Mouse (Mus musculus): ENCODE measurements at regions not wholly inside any gene's neighbourhood (a gene's known extent, or its start where the extent isn't known, plus 50 kb on each side); places are given as distances from the start of the nearest gene placed in this dataset.

DNA sequence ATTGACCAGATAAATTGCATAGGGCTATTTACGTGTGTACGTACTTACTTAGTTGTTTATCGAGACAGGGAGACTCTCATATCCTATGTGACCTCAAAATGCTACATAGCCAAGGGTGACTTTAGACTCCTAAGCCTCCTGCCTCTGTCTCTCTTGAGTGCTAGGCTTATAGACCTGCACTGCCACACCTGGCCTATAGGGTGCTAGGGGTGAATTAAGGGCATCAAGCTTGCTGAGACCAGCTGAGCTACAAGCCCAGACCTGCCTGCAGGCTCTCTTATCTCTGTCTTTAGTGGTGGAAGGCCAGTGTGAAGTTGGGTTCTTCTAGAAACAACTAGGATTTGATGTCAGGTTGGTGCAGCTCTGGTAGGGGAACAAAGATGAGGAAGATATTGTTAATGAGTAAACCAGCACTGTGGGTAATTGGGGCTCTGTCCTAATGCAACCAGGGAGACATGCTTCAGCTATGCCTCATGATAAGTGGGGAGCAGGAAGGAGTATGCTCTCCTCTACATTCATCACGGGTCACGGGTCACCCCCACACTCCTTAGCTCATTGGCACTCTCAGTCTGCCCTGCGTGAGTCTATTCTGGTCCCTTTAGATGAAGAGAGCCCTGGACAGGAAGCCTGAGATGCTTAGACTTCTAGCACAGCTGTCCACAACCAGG lies 387.8 kb downstream of the Med13l start:
- WGBS: 91% methylated on average over 6 of the region's 6 CpGs
- Histone ChIP-seq H3K27me3 (0 out of 2 replicates have a peak, but pooled peaks cover 7% of the 10 kb centered on the region), H3K9me3 (no peaks in the 10 kb centered on the region)

DNA sequence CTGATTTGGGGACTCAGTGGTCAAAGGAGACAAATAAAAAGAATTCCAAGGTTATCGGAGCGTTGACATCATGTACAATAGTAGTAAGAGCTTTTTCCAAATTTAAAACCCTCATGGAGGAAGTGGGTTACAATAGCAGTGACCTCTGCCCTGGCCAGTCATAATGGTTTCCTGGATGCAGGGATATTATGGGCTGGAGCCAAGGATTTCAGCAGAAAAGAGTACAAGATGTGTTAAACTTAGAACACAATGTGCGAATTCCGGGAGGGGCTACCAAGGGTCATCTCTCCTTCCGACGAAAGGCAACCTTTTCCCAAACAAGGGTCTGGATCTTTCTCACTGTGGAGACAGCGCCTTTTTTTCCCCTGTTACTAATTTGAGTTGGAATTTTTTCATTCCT lies 390.6 kb downstream of the Med13l start:
- no peak overlapping the region for H3K27ac ChIP-seq (replicated peaks)
- 53% methylated on average over 7 of the region's 7 CpGs for WGBS
- ATAC-seq (ENCODE audit: low FRiP score, low read depth): no peak
- no peak overlapping the region for H3K4me2 ChIP-seq
- H3K4me1 ChIP-seq (replicated peaks): peaks cover 9% of the 10 kb centered on the region
- no peaks in the 10 kb centered on the region for H3K36me3 ChIP-seq
- no peak overlapping the region for H3K9ac ChIP-seq
- no peaks in the 10 kb centered on the region for H3K9me3 ChIP-seq
- no peak overlapping the region for H3K4me3 ChIP-seq
- H3K27me3 ChIP-seq: 0 out of 2 replicates have a peak, but pooled peaks cover 7% of the 10 kb centered on the region

More for the DNA sequence above, 387.8 kb downstream of the Med13l start:
- Histone ChIP-seq H3K27ac (replicated peaks) (no peak overlapping the region), H3K9ac (no peak overlapping the region), H3K4me2 (no peak overlapping the region), H3K4me3 (no peak overlapping the region), H3K36me3 (no peaks in the 10 kb centered on the region), H3K4me1 (replicated peaks) (peaks cover 20% of the 10 kb centered on the region)
- ATAC-seq (ENCODE audit: low FRiP score, low read depth): no peak

DNA sequence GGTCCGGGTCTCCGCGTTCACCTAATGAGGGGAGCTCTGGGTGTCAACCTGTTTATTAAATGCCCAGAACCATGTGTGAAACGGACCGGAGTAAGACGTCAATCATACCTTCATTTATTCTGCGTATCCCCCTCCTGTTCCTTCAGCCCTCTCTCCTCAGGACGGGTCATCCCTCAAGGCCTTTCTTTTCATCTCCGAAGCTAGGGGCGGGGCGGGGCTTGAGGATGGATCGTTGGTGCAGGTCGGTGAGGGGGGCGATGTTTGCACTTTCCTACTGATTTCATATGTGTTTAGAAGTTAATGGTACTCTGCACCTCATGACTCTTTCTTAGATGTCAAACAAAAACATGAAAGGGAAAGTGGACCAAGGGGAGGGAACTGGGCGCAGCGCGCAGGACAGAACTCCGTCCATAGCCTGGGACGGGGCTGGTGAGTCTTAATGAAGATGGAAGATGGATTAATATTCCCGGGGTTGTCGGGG lies 400.1 kb downstream of the Med13l start:
- no peaks in the 10 kb centered on the region for H3K9me3 ChIP-seq
- H3K9ac ChIP-seq: no peak overlapping the region
- WGBS: 73% methylated on average over 21 of the region's 21 CpGs
- no peak overlapping the region for H3K4me3 ChIP-seq
- no peaks in the 10 kb centered on the region for H3K27me3 ChIP-seq
- no peak overlapping the region for H3K27ac ChIP-seq (replicated peaks)
- H3K4me2 ChIP-seq: no peak overlapping the region
- no peak for ATAC-seq (ENCODE audit: low FRiP score, low read depth)
- peaks cover 7% of the 10 kb centered on the region; the same call in 1 of the 2 replicates for H3K4me1 ChIP-seq (replicated peaks)
- no peaks in the 10 kb centered on the region for H3K36me3 ChIP-seq

DNA sequence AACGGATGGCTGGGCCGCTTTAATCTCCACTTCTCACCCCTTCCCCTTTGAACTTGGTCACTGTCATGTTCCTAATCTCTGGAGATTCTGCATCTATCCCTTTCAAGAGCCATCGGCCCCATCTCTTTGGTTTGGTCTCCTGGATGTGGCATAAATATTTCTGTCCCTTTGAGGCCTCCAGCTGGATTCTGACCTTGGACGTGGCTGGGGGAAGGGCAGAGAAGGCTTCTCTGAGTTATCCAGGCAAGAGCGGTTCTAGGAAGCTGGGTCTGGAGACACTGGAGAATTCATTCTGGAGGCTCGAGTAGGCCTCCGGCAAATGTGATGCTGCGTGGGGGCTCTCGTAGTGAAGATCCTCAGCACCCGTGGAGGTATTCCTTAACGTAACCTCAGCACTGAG lies 400.6 kb downstream of the Med13l start:
- Histone ChIP-seq H3K4me1 (replicated peaks) (peaks cover 7% of the 10 kb centered on the region; the same call in 1 of the 2 replicates), H3K4me3 (no peak overlapping the region), H3K27me3 (no peaks in the 10 kb centered on the region), H3K9ac (no peak overlapping the region), H3K36me3 (no peaks in the 10 kb centered on the region), H3K4me2 (no peak overlapping the region), H3K27ac (replicated peaks) (no peak overlapping the region), H3K9me3 (no peaks in the 10 kb centered on the region)
- WGBS: 83% methylated on average over 11 of the region's 11 CpGs
- no peak for ATAC-seq (ENCODE audit: low FRiP score, low read depth)

DNA sequence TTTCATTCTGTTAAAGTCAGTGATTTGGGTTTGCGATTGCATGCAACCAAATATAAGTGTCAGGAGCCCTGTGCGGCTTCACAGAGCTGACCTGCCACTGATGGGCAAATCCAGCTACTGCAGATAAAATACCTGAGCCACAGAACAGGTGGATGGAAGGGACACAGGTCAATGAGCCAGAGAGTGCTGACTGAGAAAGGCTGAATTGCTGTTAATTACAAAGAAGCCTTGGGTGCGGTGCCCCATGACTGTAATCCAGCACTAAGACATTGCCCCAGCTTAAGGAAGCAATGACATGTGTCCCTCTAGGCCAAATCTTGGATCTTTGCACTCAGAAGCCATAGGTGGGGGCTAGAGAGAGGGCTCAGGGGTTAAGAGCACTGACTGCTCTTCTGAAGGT lies 401.7 kb downstream of the Med13l start:
- no peak for ATAC-seq (ENCODE audit: low FRiP score, low read depth)
- Histone ChIP-seq H3K27ac (replicated peaks) (no peak overlapping the region), H3K9ac (no peak overlapping the region), H3K4me2 (no peak overlapping the region), H3K36me3 (no peaks in the 10 kb centered on the region), H3K4me1 (replicated peaks) (peaks cover 2% of the 10 kb centered on the region; the same call in 1 of the 2 replicates), H3K27me3 (no peaks in the 10 kb centered on the region), H3K4me3 (no peak overlapping the region), H3K9me3 (no peaks in the 10 kb centered on the region)
- WGBS: 92% methylated on average over 3 of the region's 3 CpGs

DNA sequence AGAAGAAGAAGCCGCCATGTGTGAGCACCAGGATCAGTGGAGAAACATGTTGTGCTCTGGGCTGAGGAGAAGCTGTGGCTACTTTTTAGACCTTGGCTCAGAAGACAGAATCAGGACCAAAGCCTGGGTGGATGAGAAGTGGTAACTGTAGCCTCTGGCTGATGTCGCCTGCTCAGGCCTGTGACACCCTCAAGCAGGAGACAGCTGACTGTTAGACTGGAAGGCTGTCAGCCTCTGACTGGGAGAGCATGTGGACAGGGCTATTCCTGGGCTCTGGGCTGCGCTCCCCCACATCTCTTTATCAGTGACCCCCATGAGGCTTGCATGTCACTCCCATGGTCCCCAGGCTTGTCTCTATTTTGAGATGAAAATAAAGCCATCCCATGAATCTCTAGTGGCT lies 402.5 kb downstream of the Med13l start:
- Histone ChIP-seq H3K4me1 (replicated peaks) (no peaks in the 10 kb centered on the region), H3K4me2 (no peak overlapping the region), H3K9ac (no peak overlapping the region), H3K4me3 (no peak overlapping the region), H3K36me3 (no peaks in the 10 kb centered on the region), H3K27me3 (no peaks in the 10 kb centered on the region), H3K27ac (replicated peaks) (no peak overlapping the region), H3K9me3 (no peaks in the 10 kb centered on the region)
- ATAC-seq (ENCODE audit: low FRiP score, low read depth): no peak
- 90% methylated on average over 3 of the region's 3 CpGs for WGBS

DNA sequence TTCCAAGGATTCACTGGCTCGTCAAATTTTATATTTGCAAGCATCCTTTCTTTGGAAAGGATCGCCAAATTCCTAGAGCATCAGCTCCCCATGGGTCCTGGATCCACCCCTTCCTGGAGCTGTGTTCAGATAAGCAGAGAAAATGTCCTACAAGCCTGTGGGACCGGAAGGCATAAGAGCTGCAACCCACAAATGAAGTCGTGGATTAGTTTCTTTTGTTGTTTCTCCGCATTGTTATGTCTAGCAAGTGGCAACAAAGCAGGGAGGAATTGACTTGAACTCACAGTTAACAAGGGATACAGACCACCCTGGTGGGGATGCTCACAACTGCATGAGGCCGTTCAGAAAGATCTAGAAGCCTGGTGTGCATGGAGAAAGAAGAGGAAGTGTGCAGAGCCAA lies 406.4 kb downstream of the Med13l start:
- no peaks in the 10 kb centered on the region for H3K36me3 ChIP-seq
- H3K4me1 ChIP-seq (replicated peaks): no peaks in the 10 kb centered on the region
- H3K4me3 ChIP-seq: no peak overlapping the region
- H3K27ac ChIP-seq (replicated peaks): no peak overlapping the region
- no peak overlapping the region for H3K4me2 ChIP-seq
- no peaks in the 10 kb centered on the region for H3K9me3 ChIP-seq
- 61% methylated on average over 6 of the region's 6 CpGs for WGBS
- no peak overlapping the region for H3K9ac ChIP-seq
- no peak for ATAC-seq (ENCODE audit: low FRiP score, low read depth)
- H3K27me3 ChIP-seq: no peaks in the 10 kb centered on the region

DNA sequence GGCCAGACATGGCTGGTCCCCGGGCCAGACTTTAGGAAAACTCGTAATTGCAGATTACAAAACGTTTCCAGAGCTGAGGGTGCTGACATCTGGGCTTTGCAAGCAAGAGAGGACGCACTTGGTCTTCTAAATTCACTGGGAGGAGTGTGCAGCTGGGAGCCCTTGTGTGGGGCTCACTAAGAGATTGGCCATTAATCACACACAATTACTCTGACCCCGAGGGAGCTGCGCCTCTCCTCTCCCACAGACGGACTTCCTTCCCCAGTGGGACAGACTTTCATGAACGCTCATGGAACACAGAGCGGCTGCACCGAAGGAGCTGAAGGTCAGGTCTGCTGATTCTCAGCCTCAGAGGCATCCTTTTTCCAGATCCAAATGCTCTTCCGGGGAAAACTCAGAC lies 407.2 kb downstream of the Med13l start:
- Histone ChIP-seq H3K27me3 (no peaks in the 10 kb centered on the region), H3K4me3 (no peak overlapping the region), H3K4me2 (no peak overlapping the region), H3K9ac (no peak overlapping the region), H3K4me1 (replicated peaks) (no peaks in the 10 kb centered on the region), H3K36me3 (no peaks in the 10 kb centered on the region), H3K9me3 (no peaks in the 10 kb centered on the region), H3K27ac (replicated peaks) (no peak overlapping the region)
- ATAC-seq (ENCODE audit: low FRiP score, low read depth): no peak
- WGBS: 59% methylated on average over 11 of the region's 11 CpGs

DNA sequence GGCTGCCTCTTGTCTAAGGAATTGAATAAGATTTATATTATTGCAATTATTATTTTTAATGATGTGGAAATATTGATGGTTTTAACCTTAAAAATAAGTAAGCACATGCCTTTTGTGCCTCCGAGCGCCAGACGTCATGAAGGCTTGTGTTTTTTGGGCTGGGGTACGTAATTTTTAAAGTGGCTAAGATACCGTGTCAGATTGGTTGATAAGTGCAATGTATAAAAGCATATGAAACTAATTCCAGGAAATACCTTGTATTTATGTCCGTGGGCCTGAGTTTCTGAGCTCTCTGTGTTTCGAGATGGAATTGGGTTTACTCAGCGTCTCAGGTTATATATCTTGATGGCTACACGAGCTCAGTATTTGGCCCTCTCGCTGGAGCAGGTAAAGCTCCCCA lies 414.7 kb downstream of the Med13l start:
- WGBS: 83% methylated on average over 10 of the region's 10 CpGs
- no peak for ATAC-seq (ENCODE audit: low FRiP score, low read depth)
- no peak overlapping the region for H3K27ac ChIP-seq (replicated peaks)
- H3K4me2 ChIP-seq: no peak overlapping the region
- no peak overlapping the region for H3K4me3 ChIP-seq
- H3K9me3 ChIP-seq: no peaks in the 10 kb centered on the region
- H3K27me3 ChIP-seq: no peaks in the 10 kb centered on the region
- H3K4me1 ChIP-seq (replicated peaks): no peaks in the 10 kb centered on the region
- no peak overlapping the region for H3K9ac ChIP-seq
- no peaks in the 10 kb centered on the region for H3K36me3 ChIP-seq

DNA sequence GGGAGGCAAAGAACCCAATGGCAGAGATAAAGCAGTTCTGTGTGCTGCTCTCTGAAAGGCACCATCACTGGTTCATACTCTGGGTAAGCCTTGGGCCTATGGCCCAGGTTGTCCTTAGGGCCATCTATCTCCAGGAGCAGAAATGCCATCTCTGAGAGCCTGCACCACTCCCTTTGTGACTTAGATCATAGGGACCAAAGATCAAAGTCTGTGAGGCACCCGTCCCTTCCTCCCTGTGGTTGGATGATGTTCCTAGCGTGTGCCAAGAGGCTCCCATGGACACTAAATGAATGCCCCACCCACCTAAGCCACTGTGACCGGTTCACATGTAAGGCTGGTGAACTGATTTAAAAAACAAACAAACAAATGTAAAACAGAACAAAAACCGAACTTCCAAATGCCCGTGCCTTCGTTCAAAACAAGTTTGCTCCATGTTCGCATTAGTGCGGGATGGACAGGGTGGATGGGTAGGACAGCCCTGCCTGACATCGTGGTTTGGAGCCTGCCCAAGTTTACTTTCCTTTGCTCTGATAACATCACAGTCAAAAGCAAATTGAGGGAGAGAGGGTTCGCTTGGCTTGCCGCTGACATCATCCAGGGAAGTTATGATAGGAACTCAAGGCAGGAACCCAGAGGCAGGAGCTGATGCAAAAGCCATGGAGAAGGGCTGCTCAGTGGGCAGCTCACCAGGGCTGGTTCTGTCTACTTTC lies 418.6 kb downstream of the Med13l start:
- no peak for ATAC-seq (ENCODE audit: low FRiP score, low read depth)
- WGBS: 84% methylated on average over 11 of the region's 11 CpGs
- no peaks in the 10 kb centered on the region for H3K27me3 ChIP-seq

DNA sequence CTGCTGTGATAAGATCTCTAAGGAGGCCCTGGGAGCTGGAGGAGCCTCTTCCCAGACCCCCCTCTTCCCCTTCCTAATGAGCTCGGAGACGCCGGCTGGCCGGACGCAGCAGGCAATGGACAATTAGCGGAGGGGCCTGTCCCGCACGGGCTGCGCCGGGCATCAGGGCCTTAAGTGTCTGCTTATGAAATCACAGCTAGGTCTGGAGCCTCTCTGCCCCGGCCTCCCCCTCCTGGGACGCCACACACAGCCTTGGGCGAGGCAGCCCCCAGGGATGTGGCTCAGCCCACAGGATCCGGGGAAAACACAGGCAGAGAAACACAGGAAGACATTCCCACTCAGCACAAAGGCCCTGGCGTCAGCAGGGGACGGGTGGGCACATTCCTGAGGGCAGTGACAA lies 420.6 kb downstream of the Med13l start:
- no peak overlapping the region for H3K27ac ChIP-seq (replicated peaks)
- no peaks in the 10 kb centered on the region for H3K36me3 ChIP-seq

More for the DNA sequence above, 418.6 kb downstream of the Med13l start:
- Histone ChIP-seq H3K9me3 (no peaks in the 10 kb centered on the region), H3K27ac (replicated peaks) (no peak overlapping the region), H3K4me3 (no peak overlapping the region), H3K4me2 (no peak overlapping the region), H3K9ac (no peak overlapping the region), H3K4me1 (replicated peaks) (no peaks in the 10 kb centered on the region; the same call in 1 of the 2 replicates), H3K36me3 (no peaks in the 10 kb centered on the region)

DNA sequence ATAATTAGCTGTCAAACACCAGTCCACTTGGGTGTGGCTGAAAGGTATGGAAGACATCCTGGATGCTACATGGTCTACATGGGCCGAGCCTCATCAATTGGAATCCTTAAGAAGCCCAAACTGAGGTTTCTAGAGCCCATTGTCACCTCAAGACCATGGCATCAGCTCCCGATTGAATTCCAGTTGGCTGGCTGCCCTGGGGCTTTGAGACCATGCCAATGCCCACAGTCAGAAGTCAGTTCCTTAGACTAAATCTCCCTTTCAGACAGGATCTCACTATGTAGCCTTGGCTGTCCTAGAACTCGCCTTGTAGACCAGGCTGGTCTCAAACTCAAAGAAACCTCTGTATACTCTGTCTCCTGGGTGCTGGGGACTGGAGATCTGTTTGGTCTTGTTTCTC lies 423.8 kb downstream of the Med13l start:
- no peak for ATAC-seq (ENCODE audit: low FRiP score, low read depth)
- no peaks in the 10 kb centered on the region; the same call in 1 of the 2 replicates for H3K4me1 ChIP-seq (replicated peaks)
- H3K9ac ChIP-seq: no peak overlapping the region
- no peak overlapping the region for H3K4me2 ChIP-seq
- H3K27ac ChIP-seq (replicated peaks): no peak overlapping the region
- WGBS: 84% methylated on average over 3 of the region's 3 CpGs
- no peaks in the 10 kb centered on the region for H3K36me3 ChIP-seq
- H3K9me3 ChIP-seq: no peaks in the 10 kb centered on the region
- no peaks in the 10 kb centered on the region for H3K27me3 ChIP-seq
- no peak overlapping the region for H3K4me3 ChIP-seq

More for the DNA sequence above, 420.6 kb downstream of the Med13l start:
- H3K4me2 ChIP-seq: no peak overlapping the region
- H3K27me3 ChIP-seq: no peaks in the 10 kb centered on the region
- WGBS: 39% methylated on average over 16 of the region's 16 CpGs
- ATAC-seq (ENCODE audit: low FRiP score, low read depth): no peak
- no peak overlapping the region for H3K4me3 ChIP-seq
- no peak overlapping the region for H3K9ac ChIP-seq
- H3K9me3 ChIP-seq: no peaks in the 10 kb centered on the region
- no peaks in the 10 kb centered on the region; the same call in 1 of the 2 replicates for H3K4me1 ChIP-seq (replicated peaks)
